Mouse (Mus musculus): ENCODE results near the gene Hsd17b14.
A peak's percentile ranks its signal among the peaks of the same experiment; 100 is the strongest.
"Not testable (repeated sequence)": the region's sequence is repeated elsewhere in the genome, so short reads cannot be mapped to it uniquely, and the experiment has no call there.

Hsd17b14 gene

GRCm38 (mm10) chr7:45554744-45555143, at the start of gene Hsd17b14:
Hsd17b14 (plus strand) TSS chr7:45554893.
- no peak for DNase-seq

GRCm38 (mm10) chr7:45507583-45507982, 47.1 kb upstream of the Hsd17b14 start:
- no peak for DNase-seq

GRCm38 (mm10) chr7:45508561-45508960, 46.1 kb upstream of the Hsd17b14 start:
- DNase-seq: no peak

- no peak for DNase-seq
Observed at GRCm38 (mm10) chr7:45509181-45509882, 45.4 kb upstream of the Hsd17b14 start.

- peak; percentile 95 for DNase-seq
Observed at GRCm38 (mm10) chr7:45509912-45510787, 44.5 kb upstream of the Hsd17b14 start, which contains the start of gene Nucb1. Nucb1 (minus strand) TSS chr7:45510406.

GRCm38 (mm10) chr7:45514411-45514810, 40.3 kb upstream of the Hsd17b14 start:
- DNase-seq: no peak

- no peak for DNase-seq
Observed at GRCm38 (mm10) chr7:45515436-45515835, 39.3 kb upstream of the Hsd17b14 start.

GRCm38 (mm10) chr7:45516846-45517245, 37.8 kb upstream of the Hsd17b14 start:
- DNase-seq: not testable (repeated sequence)

GRCm38 (mm10) chr7:45518618-45519017, 36.1 kb upstream of the Hsd17b14 start:
- no peak for DNase-seq

GRCm38 (mm10) chr7:45519345-45520120, 35.2 kb upstream of the Hsd17b14 start:
- DNase-seq: no peak

- DNase-seq: no peak
Observed at GRCm38 (mm10) chr7:45520605-45521004, 34.1 kb upstream of the Hsd17b14 start.

GRCm38 (mm10) chr7:45521728-45522184, 32.9 kb upstream of the Hsd17b14 start:
- peak; percentile 87 for DNase-seq

- no peak for DNase-seq
Observed at GRCm38 (mm10) chr7:45522194-45522752, 32.4 kb upstream of the Hsd17b14 start.

- DNase-seq: no peak
Observed at GRCm38 (mm10) chr7:45522957-45523676, 31.6 kb upstream of the Hsd17b14 start.

GRCm38 (mm10) chr7:45523678-45524170, 31.0 kb upstream of the Hsd17b14 start:
- DNase-seq: no peak

- DNase-seq: peak; percentile 35
Observed at GRCm38 (mm10) chr7:45524841-45525621, 29.7 kb upstream of the Hsd17b14 start.

GRCm38 (mm10) chr7:45525809-45526473, 28.8 kb upstream of the Hsd17b14 start, which contains the start of the genes Ppp1r15a and Plekha4:
Ppp1r15a (minus strand) TSS chr7:45526268.
Plekha4 (plus strand) TSS chr7:45526330.
- DNase-seq: peak; percentile 98

GRCm38 (mm10) chr7:45526474-45527120, 28.1 kb upstream of the Hsd17b14 start:
- DNase-seq: peak; percentile 19

- DNase-seq: not testable (repeated sequence)
Observed at GRCm38 (mm10) chr7:45527169-45527568, 27.5 kb upstream of the Hsd17b14 start.

- DNase-seq: peak; percentile 24
Observed at GRCm38 (mm10) chr7:45529461-45529860, 25.2 kb upstream of the Hsd17b14 start.

Measured in lung, postnatal 14 days (tissue).